Mouse (Mus musculus) cerebellum, postnatal 14 days (tissue): ENCODE data around the gene Fam107b.
A peak's percentile ranks its signal among the peaks of the same experiment; 100 is the strongest.
"Not testable (repeated sequence)": the region's sequence is repeated elsewhere in the genome, so short reads cannot be mapped to it uniquely, and the experiment has no call there.

Source experiments
- DNase-seq, 2 experiments: peaks; one replicate each; pipeline ENCODE4 v3.0.0; 2021; ENCODE audit warnings: mixed read lengths in 2 of 2

Fam107b gene

GRCm38 (mm10) chr2:3713212-3713681 lies 143.0 kb downstream of the Fam107b start:
- peak; percentile 98 to 99 for DNase-seq

- peak in 1 of 2 experiments; percentile 61 for DNase-seq
Measured at GRCm38 (mm10) chr2:3713682-3714361, 143.5 kb downstream of the Fam107b start.

GRCm38 (mm10) chr2:3714511-3714910 lies 144.2 kb downstream of the Fam107b start:
- no peak for DNase-seq

DNA sequence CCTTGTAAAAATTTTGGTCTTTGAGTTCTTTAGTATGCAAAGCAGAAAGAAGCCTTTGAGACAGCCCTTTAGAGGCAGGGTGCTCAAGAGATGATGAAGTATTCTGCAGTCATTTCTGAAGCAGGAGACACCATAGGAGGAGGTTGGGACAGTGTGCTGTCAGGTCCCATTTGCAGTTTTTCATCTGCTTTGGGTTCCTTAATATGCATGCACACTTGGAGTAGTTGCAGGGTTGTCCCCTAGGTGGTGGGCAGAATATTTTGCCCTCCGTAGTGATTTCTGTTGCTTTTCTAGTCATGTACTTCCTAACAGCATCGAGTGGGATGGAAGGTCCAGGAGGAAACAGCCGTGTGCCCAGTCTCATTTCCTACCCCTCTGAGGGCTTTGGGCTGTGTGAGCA lies 145.1 kb downstream of the Fam107b start:
- DNase-seq, result no peak

GRCm38 (mm10) chr2:3717268-3717667 lies 147.0 kb downstream of the Fam107b start:
- DNase-seq, result no peak

- no peak for DNase-seq
Measured at GRCm38 (mm10) chr2:3717847-3718246, 147.6 kb downstream of the Fam107b start.

GRCm38 (mm10) chr2:3719436-3720121 lies 149.3 kb downstream of the Fam107b start:
- DNase-seq, result not testable (repeated sequence)

DNA sequence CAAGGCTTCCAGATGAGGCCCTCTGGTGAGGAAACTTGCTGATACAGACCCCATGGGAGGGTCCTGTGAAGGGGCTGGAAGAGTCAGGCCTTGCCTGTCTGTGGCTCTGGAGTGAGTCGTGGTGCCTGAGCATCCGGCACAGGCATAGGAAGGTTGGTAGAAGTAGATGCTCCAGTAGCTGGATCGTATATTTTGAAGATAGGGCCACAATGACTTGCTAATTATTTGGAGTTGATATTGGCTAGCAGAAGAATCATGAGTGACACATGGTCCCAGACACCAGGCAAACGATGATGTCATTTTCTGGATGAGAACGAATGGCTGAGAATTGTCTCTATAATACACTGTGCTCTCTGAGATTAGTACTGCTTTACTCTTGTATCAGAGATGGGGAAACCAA lies 150.8 kb downstream of the Fam107b start:
- no peak for DNase-seq

- no peak for DNase-seq
Measured at GRCm38 (mm10) chr2:3721974-3722373, 151.7 kb downstream of the Fam107b start.

GRCm38 (mm10) chr2:3723391-3724106 lies 153.3 kb downstream of the Fam107b start:
- no peak for DNase-seq

DNA sequence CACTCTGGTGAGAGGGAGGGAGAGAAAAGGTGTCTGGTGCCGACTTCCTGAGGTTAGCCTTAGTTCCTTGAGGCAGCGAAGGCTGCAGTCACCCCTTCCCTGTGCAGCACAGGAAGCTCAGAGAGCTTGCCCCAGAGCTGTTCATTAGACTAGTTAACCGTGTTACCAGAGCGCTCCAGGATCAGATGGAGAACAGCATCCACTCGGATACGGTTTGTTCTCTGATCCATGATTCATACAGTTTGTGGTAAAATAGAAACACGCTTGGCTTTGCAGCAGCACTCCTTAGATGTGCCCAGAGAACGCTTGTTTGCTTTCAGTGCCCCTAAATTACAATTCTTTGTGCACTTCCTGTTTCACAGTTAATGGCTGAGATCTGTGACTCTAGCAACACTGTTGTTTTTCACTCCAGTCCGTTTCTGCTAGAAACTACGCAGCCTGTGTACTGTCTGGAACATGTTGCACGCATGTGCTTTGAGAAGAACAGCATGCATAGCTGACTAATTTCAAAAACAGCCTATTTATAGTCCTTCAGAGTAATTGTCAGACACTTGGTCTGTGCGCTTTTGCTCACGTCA lies 156.3 kb downstream of the Fam107b start:
- DNase-seq, result no peak

DNA sequence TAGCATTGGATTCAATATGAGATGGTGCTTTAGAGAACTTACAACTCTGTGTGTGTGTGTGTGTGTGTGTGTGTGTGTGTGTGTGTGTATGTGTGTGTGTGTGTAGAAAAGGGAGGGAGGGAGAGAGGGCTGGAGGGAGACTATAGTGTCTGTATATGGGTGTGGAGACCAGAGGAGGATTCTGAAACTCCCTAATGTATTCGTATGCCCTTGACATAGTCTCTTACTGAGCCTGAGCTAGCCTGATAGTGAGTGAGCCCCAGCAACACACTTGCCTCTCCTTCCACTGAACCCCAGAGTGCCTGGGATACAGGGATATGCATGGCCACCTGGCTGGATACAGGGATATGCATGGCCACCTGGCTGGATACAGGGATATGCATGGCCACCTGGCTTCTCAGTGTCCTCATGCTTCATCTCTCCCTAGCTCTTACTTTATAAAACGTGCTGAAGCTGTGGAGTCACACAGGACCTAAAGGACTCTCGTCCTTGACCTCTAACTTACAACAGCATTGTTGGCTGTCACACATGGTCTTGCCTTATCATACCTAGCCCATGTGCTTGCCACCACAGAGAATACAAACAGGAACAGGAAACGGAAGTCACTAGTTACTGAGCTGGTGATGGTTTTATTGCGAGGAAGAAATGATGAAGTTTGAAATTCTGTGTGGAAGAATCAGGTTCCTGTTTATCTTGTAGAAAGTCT lies 157.1 kb downstream of the Fam107b start:
- DNase-seq, result no peak

DNA sequence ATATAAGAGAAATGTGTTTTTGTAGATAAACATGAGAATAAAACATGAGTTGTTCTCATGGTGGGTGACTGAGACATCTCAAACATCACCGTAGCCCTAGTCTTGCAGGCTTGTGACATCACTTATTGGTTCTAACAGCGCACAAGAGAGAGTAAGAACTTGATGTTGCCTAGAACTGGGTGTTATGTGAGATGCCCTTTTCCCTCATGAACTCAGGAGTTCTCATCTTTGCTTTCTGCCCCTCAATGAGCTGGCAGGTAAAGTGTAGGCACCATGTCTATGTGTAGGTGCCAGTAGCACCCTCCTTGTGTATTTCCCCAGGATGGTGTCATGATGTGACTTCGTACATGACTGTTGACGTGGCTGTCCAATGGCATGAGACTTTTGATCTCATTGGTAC lies 157.8 kb downstream of the Fam107b start:
- DNase-seq, result no peak

- DNase-seq, result no peak
Measured at GRCm38 (mm10) chr2:3729586-3729985, 159.3 kb downstream of the Fam107b start.

DNA sequence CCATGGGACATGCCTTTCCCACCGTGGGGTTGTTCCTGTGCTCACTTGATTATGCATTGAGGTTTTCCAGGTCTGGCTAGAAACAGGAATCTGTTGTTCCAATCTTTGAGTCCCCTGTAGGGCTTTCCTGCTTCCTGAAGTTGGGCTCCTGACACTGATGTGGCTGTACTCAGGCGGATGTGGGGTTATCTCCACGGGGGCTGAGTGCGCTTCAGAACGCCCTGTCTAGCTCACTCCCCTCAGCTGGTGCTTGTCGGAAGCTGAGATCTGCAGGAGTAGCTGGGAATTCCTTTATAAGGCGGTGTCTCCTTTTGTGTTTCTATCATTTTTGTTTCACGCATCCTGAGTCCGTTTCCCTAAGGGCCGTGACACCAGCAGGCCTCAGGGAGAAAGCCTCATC lies 160.5 kb downstream of the Fam107b start:
- DNase-seq, result no peak

GRCm38 (mm10) chr2:3731316-3732015 lies 161.2 kb downstream of the Fam107b start:
- peak; percentile 72 to 73 for DNase-seq

- peak; percentile 43 to 53 for DNase-seq
Measured at GRCm38 (mm10) chr2:3737917-3738694, 167.8 kb downstream of the Fam107b start.

GRCm38 (mm10) chr2:3738734-3739133 lies 168.4 kb downstream of the Fam107b start:
- peak in 1 of 2 experiments; percentile 38 for DNase-seq

DNA sequence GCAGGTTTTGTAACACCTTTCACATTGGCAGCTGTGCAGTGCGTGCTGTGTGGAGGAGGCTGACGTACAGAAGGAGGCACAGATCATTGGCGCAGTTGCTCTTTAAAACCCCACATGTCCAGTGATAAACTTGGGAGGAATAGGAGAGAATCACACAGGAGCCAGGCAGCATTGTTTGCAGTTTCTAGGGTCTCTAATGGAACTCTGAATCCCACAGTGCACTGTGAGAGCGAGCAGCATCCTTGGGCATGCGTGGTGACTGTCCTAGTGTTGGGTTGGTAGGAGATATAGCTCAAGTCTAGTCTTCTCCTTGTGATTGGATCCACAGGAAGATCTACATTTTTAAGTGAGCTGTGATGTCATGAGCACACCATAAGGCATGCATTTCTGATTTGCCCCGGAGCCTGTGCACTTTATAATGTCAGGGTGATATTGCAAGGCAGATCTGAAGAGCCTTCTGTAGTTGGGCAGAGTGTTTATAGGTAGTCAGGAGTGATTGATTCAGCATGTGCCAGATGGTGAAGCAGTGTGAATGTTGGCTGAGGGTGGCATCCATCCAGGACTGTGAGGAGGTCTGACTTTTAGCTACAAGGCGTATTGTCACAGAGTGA lies 169.2 kb downstream of the Fam107b start:
- DNase-seq, result peak; percentile 94 to 95

DNA sequence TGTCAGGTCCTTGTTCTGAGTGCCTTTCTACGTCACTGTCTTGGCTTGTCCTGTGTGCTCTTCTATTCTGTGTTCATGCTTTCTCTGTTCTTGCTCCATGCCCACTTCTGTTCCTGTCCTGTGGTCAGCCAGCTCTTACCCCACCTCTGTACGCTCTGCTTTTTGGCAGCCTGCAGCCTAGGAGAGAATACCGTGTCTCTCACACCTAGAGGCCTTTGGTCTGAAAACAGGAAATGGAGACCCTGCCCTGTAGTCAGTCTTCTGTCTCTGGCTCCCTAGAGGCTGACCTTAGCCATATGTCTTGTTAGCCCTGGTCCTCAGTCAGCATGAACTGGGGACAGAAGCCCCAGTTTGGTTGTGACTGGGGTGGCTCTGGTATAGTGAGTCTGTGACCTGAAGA lies 170.0 kb downstream of the Fam107b start:
- DNase-seq, result peak in 1 of 2 experiments; percentile 37

GRCm38 (mm10) chr2:3740670-3741069 lies 170.4 kb downstream of the Fam107b start:
- DNase-seq, result no peak
